13 mouse cellular contexts compared by ENCODE assay signal in genomic region chr9:35431396-35431795, GRCm38 (mm10).
"Had no signal": no experiment of that assay in that cellular context is flagged by ENCODE, and none has a peak within 500 bp of the region (broad histone marks: within the 10 kb centered on the region; RNA-seq: fewer than 3 reads in every experiment).

No protein-coding gene starts in this region.

- H3K9ac ChIP-seq: liver, embryonic 15.5 days; neural tube, embryonic 15.5 days had no signal

- H3K4me3 ChIP-seq: left cerebral cortex, adult 2 months; liver, embryonic 15.5 days; neural tube, embryonic 15.5 days had no signal

- H3K4me1 ChIP-seq: liver, embryonic 15.5 days had no signal

- H3K9me3 ChIP-seq: liver, embryonic 15.5 days; neural tube, embryonic 15.5 days had no signal

- H3K27ac ChIP-seq: left cerebral cortex, adult 2 months; liver, embryonic 15.5 days; neural tube, embryonic 15.5 days had no signal

- H3K4me2 ChIP-seq: liver, embryonic 11.5 days; liver, embryonic 15.5 days; neural tube, embryonic 15.5 days had no signal

- DNase-seq: kidney, adult 8-10 months; kidney, postnatal 25 days; lung, adult 2 months; lung, postnatal 36 days; right cerebral cortex, postnatal 4 days; spleen, adult 18-20 months; thymus, adult 18-20 months; thymus, postnatal 14 days had no signal

- H3K27me3 ChIP-seq: liver, embryonic 15.5 days had no signal

- H3K36me3 ChIP-seq: liver, embryonic 15.5 days; neural tube, embryonic 15.5 days had no signal

- ATAC-seq: lung, postnatal 0 days had no signal
